Mouse (Mus musculus) liver, embryonic 11.5 days (tissue): ENCODE measurements around the gene Slc7a11. TPM values are rescaled to one million over a fixed set of nuclear protein-coding genes. Genes with fewer than 3 reads are reported as not detected.

Source experiments
- ATAC-seq: fragments of 200-750 bp; cut with Nextera tagmentation; replicated peaks from 2 replicates; pipeline ENCODE4 v1.8.0; 2017; ENCODE audit warnings: moderate number of reproducible peaks, mild to moderate bottlenecking, moderate TSS enrichment, moderate library complexity; ENCODE audit not compliant: low FRiP score
- DNase-seq: peaks from one replicate; pipeline ENCODE4 v3.0.0-alpha.2; 2017; ENCODE audit warnings: low spot score
- H3K27ac ChIP-seq: fragments of 300-500 bp; sonication (generic); 2 replicates; pipeline ENCODE4 v1.5.1; 2014; ENCODE audit warnings: mild to moderate bottlenecking, low read depth, low read length, control low read depth
- H3K27me3 ChIP-seq: fragments of 300-500 bp; sonication (generic); replicated peaks from 2 replicates; pipeline ENCODE4 v1.6.1; 2014; ENCODE audit warnings: low read length, mixed read lengths; ENCODE audit not compliant: control insufficient read depth, insufficient read depth
- H3K36me3 ChIP-seq: fragments of 300-500 bp; sonication (generic); 2 replicates; pipeline ENCODE4 v1.6.1; 2014; ENCODE audit warnings: mild to moderate bottlenecking, low read length, moderate library complexity, mixed read lengths; ENCODE audit not compliant: control insufficient read depth, insufficient read depth
- H3K4me1 ChIP-seq: fragments of 300-500 bp; sonication (generic); replicated peaks from 2 replicates; pipeline ENCODE4 v1.6.1; 2014; ENCODE audit warnings: low read length, mixed read lengths; ENCODE audit not compliant: control insufficient read depth, insufficient read depth
- H3K4me2 ChIP-seq: fragments of 300-500 bp; sonication (generic); 2 replicates; pipeline ENCODE4 v1.6.1; 2014; ENCODE audit warnings: mild to moderate bottlenecking, control low read depth, moderate library complexity
- H3K4me3 ChIP-seq: fragments of 300-500 bp; sonication (generic); 2 replicates; pipeline ENCODE4 v1.5.1; 2014; ENCODE audit warnings: low read depth, low read length, control low read depth
- H3K9ac ChIP-seq: fragments of 300-500 bp; sonication (generic); 2 replicates; pipeline ENCODE4 v1.6.1; 2014; ENCODE audit warnings: low read depth, low read length, control low read depth
- H3K9me3 ChIP-seq: fragments of 300-500 bp; sonication (generic); 2 replicates; pipeline ENCODE4 v1.6.1; 2016; ENCODE audit warnings: low read length, inconsistent platforms, mixed read lengths; ENCODE audit not compliant: control insufficient read depth
- WGBS: fragments of 180-500 bp; shearing (Covaris S2); extraction: QIAGEN DNeasy Blood & Tissue Kit; methylation state at CpG from one replicate; pipeline ENCODE4 v1.1.7; 2014; 5-methylcytosine and 5-hydroxymethylcytosine counted together
- polyA plus RNA-seq: library from polyadenylated mRNA; unstranded; fragments of >200 nt; fragmentation: Nextera tagmentation; extraction: Ambion mirVana; gene quantifications from 2 replicates; pipeline ENCODE4 v1.2.1, GENCODE M21; 2014

Slc7a11 gene
- polyA plus RNA-seq, 1 experiment from 2014 or later, result 0.64 TPM

GRCm38 (mm10) chr3:50306334-50306733 is 137.1 kb downstream of the Slc7a11 start:
- Histone ChIP-seq H3K36me3 (no peaks in the 10 kb centered on the region), H3K27ac (no peak overlapping the region), H3K9ac (no peak overlapping the region), H3K4me1 (no peaks in the 10 kb centered on the region), H3K4me3 (no peak overlapping the region), H3K4me2 (no peak overlapping the region), H3K9me3 (no peaks in the 10 kb centered on the region), H3K27me3 (no peaks in the 10 kb centered on the region)
- ATAC-seq (no peak), DNase-seq (no peak)
- WGBS, result 84% methylated on average over 8 of the region's 8 CpGs

- H3K4me1 ChIP-seq, result no peaks in the 10 kb centered on the region
- H3K27ac ChIP-seq, result no peak overlapping the region
- no peaks in the 10 kb centered on the region for H3K27me3 ChIP-seq
- ATAC-seq (no peak), DNase-seq (no peak)
- H3K4me3 ChIP-seq, result no peak overlapping the region
- no peak overlapping the region for H3K4me2 ChIP-seq
- no peak overlapping the region for H3K9ac ChIP-seq
- no peaks in the 10 kb centered on the region for H3K9me3 ChIP-seq
- no peaks in the 10 kb centered on the region for H3K36me3 ChIP-seq
- WGBS, result 40% methylated on average over 4 of the region's 4 CpGs
Measured at GRCm38 (mm10) chr3:50304137-50304536, 139.3 kb downstream of the Slc7a11 start.

- Histone ChIP-seq H3K9ac (no peak overlapping the region), H3K27ac (no peak overlapping the region), H3K4me2 (no peak overlapping the region), H3K27me3 (no peaks in the 10 kb centered on the region), H3K9me3 (no peaks in the 10 kb centered on the region), H3K36me3 (no peaks in the 10 kb centered on the region), H3K4me3 (no peak overlapping the region), H3K4me1 (no peaks in the 10 kb centered on the region)
- no peak for DNase-seq
- 21% methylated on average over 6 of the region's 6 CpGs for WGBS
- ATAC-seq, result no peak
Measured at GRCm38 (mm10) chr3:50302648-50303047, 140.8 kb downstream of the Slc7a11 start.

GRCm38 (mm10) chr3:50300952-50301303 is 142.5 kb downstream of the Slc7a11 start:
- no peak for ATAC-seq
- WGBS, result 4% methylated on average over 4 of the region's 4 CpGs

GRCm38 (mm10) chr3:50300002-50300951 is 143.1 kb downstream of the Slc7a11 start:
- no peak overlapping the region for H3K4me2 ChIP-seq
- ATAC-seq (no peak), DNase-seq (no peak)
- no peak overlapping the region for H3K9ac ChIP-seq
- H3K27me3 ChIP-seq, result no peaks in the 10 kb centered on the region
- no peaks in the 10 kb centered on the region for H3K36me3 ChIP-seq
- H3K27ac ChIP-seq, result no peak overlapping the region
- H3K9me3 ChIP-seq, result no peaks in the 10 kb centered on the region
- H3K4me3 ChIP-seq, result no peak overlapping the region
- H3K4me1 ChIP-seq, result no peaks in the 10 kb centered on the region
- WGBS, result 74% methylated on average over 17 of the region's 17 CpGs

More at GRCm38 (mm10) chr3:50300952-50301303, 142.5 kb downstream of the Slc7a11 start:
- H3K36me3 ChIP-seq, result no peaks in the 10 kb centered on the region
- no peaks in the 10 kb centered on the region for H3K9me3 ChIP-seq
- DNase-seq, result no peak
- no peak overlapping the region for H3K27ac ChIP-seq
- H3K4me1 ChIP-seq, result no peaks in the 10 kb centered on the region
- H3K4me3 ChIP-seq, result no peak overlapping the region
- no peak overlapping the region for H3K4me2 ChIP-seq
- H3K9ac ChIP-seq, result no peak overlapping the region
- H3K27me3 ChIP-seq, result no peaks in the 10 kb centered on the region

GRCm38 (mm10) chr3:50298366-50298991 is 144.9 kb downstream of the Slc7a11 start:
- Histone ChIP-seq H3K36me3 (no peaks in the 10 kb centered on the region), H3K27ac (no peak overlapping the region), H3K27me3 (no peaks in the 10 kb centered on the region), H3K4me3 (no peak overlapping the region), H3K9ac (no peak overlapping the region), H3K9me3 (no peaks in the 10 kb centered on the region), H3K4me2 (no peak overlapping the region), H3K4me1 (no peaks in the 10 kb centered on the region)
- no peak for ATAC-seq
- 70% methylated on average over 7 of the region's 7 CpGs for WGBS
- no peak for DNase-seq

- Histone ChIP-seq H3K9me3 (no peaks in the 10 kb centered on the region), H3K36me3 (no peaks in the 10 kb centered on the region), H3K4me3 (no peak overlapping the region), H3K4me1 (no peaks in the 10 kb centered on the region), H3K27me3 (no peaks in the 10 kb centered on the region), H3K9ac (no peak overlapping the region), H3K27ac (no peak overlapping the region), H3K4me2 (no peak overlapping the region)
- DNase-seq (no peak), ATAC-seq (no peak)
- 60% methylated on average over 10 of the region's 10 CpGs for WGBS
Measured at GRCm38 (mm10) chr3:50296956-50297355, 146.5 kb downstream of the Slc7a11 start.

- no peaks in the 10 kb centered on the region for H3K9me3 ChIP-seq
- 72% methylated on average over 2 of the region's 2 CpGs for WGBS
- no peak for ATAC-seq
Measured at GRCm38 (mm10) chr3:50275023-50275422, 168.4 kb downstream of the Slc7a11 start.

GRCm38 (mm10) chr3:50272222-50272621 is 171.2 kb downstream of the Slc7a11 start:
- no peaks in the 10 kb centered on the region for H3K36me3 ChIP-seq
- no peaks in the 10 kb centered on the region for H3K9me3 ChIP-seq
- H3K27ac ChIP-seq, result no peak overlapping the region
- no peak overlapping the region for H3K9ac ChIP-seq
- H3K4me3 ChIP-seq, result no peak overlapping the region
- no peaks in the 10 kb centered on the region for H3K4me1 ChIP-seq
- DNase-seq (no peak), ATAC-seq (no peak)
- no peak overlapping the region for H3K4me2 ChIP-seq
- H3K27me3 ChIP-seq, result no peaks in the 10 kb centered on the region

More at GRCm38 (mm10) chr3:50275023-50275422, 168.4 kb downstream of the Slc7a11 start:
- no peaks in the 10 kb centered on the region for H3K27me3 ChIP-seq
- H3K4me1 ChIP-seq, result no peaks in the 10 kb centered on the region
- no peak overlapping the region for H3K9ac ChIP-seq
- no peaks in the 10 kb centered on the region for H3K36me3 ChIP-seq
- no peak overlapping the region for H3K4me2 ChIP-seq
- no peak overlapping the region for H3K4me3 ChIP-seq
- no peak overlapping the region for H3K27ac ChIP-seq
- DNase-seq, result no peak
